18 mouse cellular contexts compared by ENCODE assay signal in the genomic region with DNA sequence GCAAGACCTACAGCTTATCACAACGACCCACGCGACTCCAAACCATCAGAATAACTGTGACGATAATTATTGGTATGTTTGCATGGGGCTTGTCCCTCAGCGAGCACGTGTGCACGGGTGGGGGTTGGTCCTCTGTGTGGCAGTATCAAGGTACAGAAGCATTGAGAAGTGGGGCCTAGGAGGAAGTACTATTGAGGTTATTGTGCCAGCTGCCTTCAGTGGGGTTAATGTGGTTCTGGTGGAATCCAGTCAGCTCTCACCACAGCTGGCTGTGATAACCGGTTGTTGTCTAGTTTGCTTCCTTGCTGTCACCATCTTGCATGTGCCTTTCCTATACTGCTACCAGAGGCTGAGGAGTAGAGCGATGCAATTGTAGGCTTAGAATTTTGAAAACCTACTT. TPM values are rescaled to one million over a fixed set of nuclear protein-coding genes. Genes with fewer than 3 reads are reported as not detected.
DNase-seq lines count a peak whose midpoint lies in the region; ATAC-seq and TF ChIP-seq lines count a peak whose summit lies in the region.
"Had no signal": no experiment of that assay in that cellular context is flagged by ENCODE, and none has a peak within 500 bp of the region (broad histone marks: within the 10 kb centered on the region; RNA-seq: fewer than 3 reads in every experiment).

No protein-coding gene starts in this region.

- H3K27me3 ChIP-seq in MEL (ENCODE audit: control insufficient read depth in 1 of 2, insufficient read depth in 2 of 2, low read length in 2 of 2): no peaks in the 10 kb centered on the region
- no peaks in the 10 kb centered on the region for H3K27me3 ChIP-seq in intestine, embryonic 16.5 days (replicated peaks; ENCODE audit: control insufficient read depth, insufficient read depth, low read length)
- H3K27me3 ChIP-seq in thymus, adult 2 months (ENCODE audit: control insufficient read depth, insufficient read depth, low read length): no peaks in the 10 kb centered on the region
- H3K27me3 ChIP-seq in limb, embryonic 10.5 days (ENCODE audit: low read depth, poor library complexity, severe bottlenecking): no peaks in the 10 kb centered on the region
- H3K27me3 ChIP-seq: embryonic facial prominence, embryonic 12.5 days; heart, embryonic 13.5 days; hindbrain, embryonic 12.5 days; limb, embryonic 15.5 days had no signal

- TF ChIP-seq EP300 in MEL (IDR thresholded peaks at IDR 0.05; ENCODE audit: low read depth in 1 of 2, low read length in 2 of 2): no peak

- no peak overlapping the region for H3K4me3 ChIP-seq in MEL (ENCODE audit: control insufficient read depth in 1 of 2, insufficient read depth in 1 of 2, low read depth in 2 of 2, low read length in 2 of 2)
- no peak overlapping the region for H3K4me3 ChIP-seq in intestine, embryonic 16.5 days (ENCODE audit: low read length)
- H3K4me3 ChIP-seq in thymus, adult 2 months (ENCODE audit: control insufficient read depth, insufficient read depth, low read length): no peak overlapping the region
- H3K4me3 ChIP-seq in limb, embryonic 10.5 days: no peak overlapping the region
- H3K4me3 ChIP-seq: embryonic facial prominence, embryonic 12.5 days; heart, embryonic 13.5 days; hindbrain, embryonic 12.5 days; limb, embryonic 15.5 days had no signal

- H3K36me3 ChIP-seq in MEL (ENCODE audit: control insufficient read depth in 1 of 2, insufficient read depth in 2 of 2, low read length in 2 of 2): no peaks in the 10 kb centered on the region
- H3K36me3 ChIP-seq in intestine, embryonic 16.5 days (ENCODE audit: control insufficient read depth, insufficient read depth, low read length): no peaks in the 10 kb centered on the region
- H3K36me3 ChIP-seq in thymus, adult 2 months (ENCODE audit: control insufficient read depth, insufficient read depth, low read length): no peaks in the 10 kb centered on the region
- H3K36me3 ChIP-seq in limb, embryonic 10.5 days: no peaks in the 10 kb centered on the region
- H3K36me3 ChIP-seq: embryonic facial prominence, embryonic 12.5 days; heart, embryonic 13.5 days; hindbrain, embryonic 12.5 days; limb, embryonic 15.5 days had no signal

- no peaks in the 10 kb centered on the region for H3K4me1 ChIP-seq in MEL (ENCODE audit: control insufficient read depth in 1 of 2, insufficient read depth in 2 of 2, low read length in 2 of 2)
- no peaks in the 10 kb centered on the region for H3K4me1 ChIP-seq in intestine, embryonic 16.5 days (ENCODE audit: control insufficient read depth, insufficient read depth, low read length)
- peaks cover 4% of the 10 kb centered on the region; the same call in 1 of the 2 replicates for H3K4me1 ChIP-seq in thymus, adult 2 months (replicated peaks; ENCODE audit: control insufficient read depth, insufficient read depth, low read length)
- H3K4me1 ChIP-seq in limb, embryonic 10.5 days: no peaks in the 10 kb centered on the region
- H3K4me1 ChIP-seq: embryonic facial prominence, embryonic 12.5 days; heart, embryonic 13.5 days; hindbrain, embryonic 12.5 days; limb, embryonic 15.5 days had no signal

- no peak for TF ChIP-seq CTCF in MEL (IDR thresholded peaks at IDR 0.05 in 2 of 3, conservative IDR thresholded peaks at IDR 0.05 in 1 of 3; ENCODE audit: control insufficient read depth in 1 of 3, insufficient read depth in 1 of 3, low read depth in 2 of 3, low read length in 3 of 3, poor library complexity in 1 of 3, severe bottlenecking in 1 of 3)
- no peak for TF ChIP-seq CTCF in thymus, adult 2 months (IDR thresholded peaks at IDR 0.05; ENCODE audit: borderline replicate concordance, control insufficient read depth, extremely low read depth, insufficient read depth, low read length, poor library complexity)

- no peak overlapping the region for H3K4me2 ChIP-seq in intestine, embryonic 16.5 days (ENCODE audit: low read depth, low read length)
- H3K4me2 ChIP-seq: embryonic facial prominence, embryonic 12.5 days; heart, embryonic 13.5 days; hindbrain, embryonic 12.5 days; limb, embryonic 15.5 days had no signal

- TF ChIP-seq RAD21 in MEL (IDR thresholded peaks at IDR 0.05; ENCODE audit: low read depth, low read length): no peak

- WGBS in intestine, embryonic 16.5 days: 92% methylated on average over 9 of the region's 9 CpGs
- WGBS in thymus, adult 2 months: 15% methylated on average over 9 of the region's 9 CpGs
- WGBS in limb, embryonic 10.5 days: 96% methylated on average over 9 of the region's 9 CpGs

- H3K9me3 ChIP-seq in MEL (replicated peaks; ENCODE audit: insufficient read depth, low read length): no peaks in the 10 kb centered on the region
- H3K9me3 ChIP-seq in intestine, embryonic 16.5 days (ENCODE audit: control insufficient read depth, low read length): peaks cover 3% of the 10 kb centered on the region; the same call in 1 of the 2 replicates
- H3K9me3 ChIP-seq in limb, embryonic 10.5 days (replicated peaks): no peaks in the 10 kb centered on the region
- H3K9me3 ChIP-seq: embryonic facial prominence, embryonic 12.5 days; hindbrain, embryonic 12.5 days; limb, embryonic 15.5 days had no signal

- H3K27ac ChIP-seq in MEL (ENCODE audit: control insufficient read depth, low read depth, low read length): no peak overlapping the region
- H3K27ac ChIP-seq in intestine, embryonic 16.5 days (ENCODE audit: low read length): no peak overlapping the region
- H3K27ac ChIP-seq in thymus, adult 2 months (ENCODE audit: control insufficient read depth, insufficient read depth, low read length): no peak overlapping the region
- H3K27ac ChIP-seq in limb, embryonic 10.5 days: no peak overlapping the region
- H3K27ac ChIP-seq: embryonic facial prominence, embryonic 12.5 days; heart, embryonic 13.5 days; hindbrain, embryonic 12.5 days; limb, embryonic 15.5 days had no signal

- H3K79me2 ChIP-seq in MEL (ENCODE audit: control insufficient read depth, insufficient read depth, low read length, poor library complexity): no peaks in the 10 kb centered on the region

- peak; percentile 67 for ATAC-seq in intestine, embryonic 16.5 days

- H3K9ac ChIP-seq in MEL (ENCODE audit: control insufficient read depth, low read depth, low read length, poor library complexity, severe bottlenecking): no peak overlapping the region
- H3K9ac ChIP-seq in intestine, embryonic 16.5 days (ENCODE audit: low read depth, low read length): no peak overlapping the region
- H3K9ac ChIP-seq: embryonic facial prominence, embryonic 12.5 days; heart, embryonic 13.5 days; hindbrain, embryonic 12.5 days; limb, embryonic 15.5 days had no signal

- TF ChIP-seq POLR2A in MEL (IDR thresholded peaks at IDR 0.05; ENCODE audit: control insufficient read depth in 1 of 2, insufficient read depth in 1 of 2, low read depth in 1 of 2, low read length in 2 of 2, poor library complexity in 1 of 2): no peak
- no peak for TF ChIP-seq POLR2A in thymus, adult 2 months (IDR thresholded peaks at IDR 0.05; ENCODE audit: control insufficient read depth, extremely low read depth, insufficient read depth, low read length, poor library complexity)

- DNase-seq in 416B (ENCODE audit: low read depth) (peak; percentile 89), MEL (ENCODE audit: low read depth, low spot score) (peak; percentile 8)
- DNase-seq in thymus, adult 2 months: peak; percentile 10
- no peak for DNase-seq in limb, embryonic 10.5 days (ENCODE audit: low spot score)
- no peak for DNase-seq in gastrocnemius, adult 8-10 months (ENCODE audit: low spot score in 2 of 2)
- DNase-seq in adrenal gland, postnatal 14 days: no peak
- no peak for DNase-seq in ovary, postnatal 10 days (ENCODE audit: low spot score)
- DNase-seq: gastrocnemius, postnatal 14 days; kidney, adult 8-10 months; lung, adult 2 months; lung, postnatal 4 days; midbrain, embryonic 14.5 days; right cerebral cortex, postnatal 4 days had no signal

TF ChIP-seq in MEL, 35 proteins besides CTCF, POLR2A, EP300 and RAD21:
- TF ChIP-seq ELF1 (IDR thresholded peaks at IDR 0.05; ENCODE audit: low read depth, low read length) (no peak), RCOR1 (IDR thresholded peaks at IDR 0.05; ENCODE audit: low read depth, low read length) (no peak), TCF12 (IDR thresholded peaks at IDR 0.05; ENCODE audit: low read depth, low read length) (no peak), SIN3A (IDR thresholded peaks at IDR 0.05; ENCODE audit: low read length) (no peak), TBP (IDR thresholded peaks at IDR 0.05; ENCODE audit: low read depth, low read length) (no peak), TAL1 (IDR thresholded peaks at IDR 0.05; ENCODE audit: low read length) (no peak), GATA1 (IDR thresholded peaks at IDR 0.05; ENCODE audit: low read depth, low read length) (no peak), MYC (IDR thresholded peaks at IDR 0.05; ENCODE audit: low read depth, low read length) (no peak), SMC3 (IDR thresholded peaks at IDR 0.05; ENCODE audit: low read depth, low read length) (no peak), USF1 (IDR thresholded peaks at IDR 0.05; ENCODE audit: low read depth, low read length) (no peak)
TF ChIP-seq in MEL: peak in this region for 0.

RNA-seq across cellular contexts. Expression of a gene that starts 20.4 kb away (rescaled TPM):
- 21.6 and 24.4 TPM in 2 replicates for total RNA-seq in MEL (2012; rRNA removed)
- polyA plus RNA-seq in MEL (2012; ENCODE audit: insufficient read depth in 1 of 2, insufficient read length in 2 of 2, low read depth in 1 of 2, low replicate concordance in 2 of 2, missing spikeins in 1 of 2): 100 to 1,000 TPM in 1 of 2 experiments, 10 to 100 TPM in 1; 70.5 to 101 TPM
- polyA plus RNA-seq in intestine, embryonic 16.5 days (2015; fragmentation: Nextera tagmentation; extraction: Ambion mirVana): 12.8 and 12.9 TPM in 2 replicates
- 75.7 and 78.1 TPM in 2 replicates for polyA plus RNA-seq in thymus, adult 2 months (2012; rRNA removed)
- polyA plus RNA-seq in limb, embryonic 10.5 days (2016; fragmentation: Nextera tagmentation; extraction: Ambion mirVana): 14.0 and 19.7 TPM in 2 replicates
- 100 to 1,000 TPM; 105 to 120 (median 107) TPM for total RNA-seq in gastrocnemius, adult 8-10 months (2022)
- total RNA-seq in adrenal gland, postnatal 14 days (2021): 57.5 and 70.3 TPM in 2 replicates

Comparison
In these comparisons a context has a peak if more than half of its experiments do, and no peak if none do; other contexts are left out.
1. DNase-seq: peak in 416B (single experiment), MEL (single experiment) and thymus, adult 2 months (single experiment); none in limb, embryonic 10.5 days (single experiment), gastrocnemius, adult 8-10 months (0 of 2), adrenal gland, postnatal 14 days (single experiment) and ovary, postnatal 10 days (single experiment).